Mouse (Mus musculus) adrenal gland, postnatal 14 days (tissue): Measurements from ENCODE around the gene Psmd14. TPM values are rescaled to one million over a fixed set of nuclear protein-coding genes. Genes with fewer than 3 reads are reported as not detected.

Source experiments
- DNase-seq: peaks from one replicate; pipeline ENCODE4 v3.0.0; 2021; ENCODE audit warnings: mixed read lengths
- long read RNA-seq, 2 experiments: library from polyadenylated mRNA; stranded (forward); transcript quantifications; one replicate each; pipeline ENCODE4 v2.0.0; 2021
- total RNA-seq: library from RNA; stranded (reverse); gene quantifications from 2 replicates; pipeline ENCODE4 v1.2.3, GENCODE M21; 2021

The Psmd14 gene
- 92.3 and 95.3 TPM in 2 replicates for total RNA-seq
- long read RNA-seq, experiment 1, transcript Psmd14-201 (12 exons, 1,541 nt), result major isoform, 116 of 132 reads
- long read RNA-seq, experiment 1, partial matches to known transcripts, result 6 of 132 reads
- long read RNA-seq, experiment 1, other reads (novel, unspliced or antisense), result 9 of 132 reads
- long read RNA-seq, experiment 2, transcript Psmd14-201 (12 exons, 1,541 nt), result major isoform, 72 of 79 reads
- long read RNA-seq, experiment 2, partial matches to known transcripts, result 2 of 79 reads
- long read RNA-seq, experiment 2, other reads (novel, unspliced or antisense), result 4 of 79 reads

DNA sequence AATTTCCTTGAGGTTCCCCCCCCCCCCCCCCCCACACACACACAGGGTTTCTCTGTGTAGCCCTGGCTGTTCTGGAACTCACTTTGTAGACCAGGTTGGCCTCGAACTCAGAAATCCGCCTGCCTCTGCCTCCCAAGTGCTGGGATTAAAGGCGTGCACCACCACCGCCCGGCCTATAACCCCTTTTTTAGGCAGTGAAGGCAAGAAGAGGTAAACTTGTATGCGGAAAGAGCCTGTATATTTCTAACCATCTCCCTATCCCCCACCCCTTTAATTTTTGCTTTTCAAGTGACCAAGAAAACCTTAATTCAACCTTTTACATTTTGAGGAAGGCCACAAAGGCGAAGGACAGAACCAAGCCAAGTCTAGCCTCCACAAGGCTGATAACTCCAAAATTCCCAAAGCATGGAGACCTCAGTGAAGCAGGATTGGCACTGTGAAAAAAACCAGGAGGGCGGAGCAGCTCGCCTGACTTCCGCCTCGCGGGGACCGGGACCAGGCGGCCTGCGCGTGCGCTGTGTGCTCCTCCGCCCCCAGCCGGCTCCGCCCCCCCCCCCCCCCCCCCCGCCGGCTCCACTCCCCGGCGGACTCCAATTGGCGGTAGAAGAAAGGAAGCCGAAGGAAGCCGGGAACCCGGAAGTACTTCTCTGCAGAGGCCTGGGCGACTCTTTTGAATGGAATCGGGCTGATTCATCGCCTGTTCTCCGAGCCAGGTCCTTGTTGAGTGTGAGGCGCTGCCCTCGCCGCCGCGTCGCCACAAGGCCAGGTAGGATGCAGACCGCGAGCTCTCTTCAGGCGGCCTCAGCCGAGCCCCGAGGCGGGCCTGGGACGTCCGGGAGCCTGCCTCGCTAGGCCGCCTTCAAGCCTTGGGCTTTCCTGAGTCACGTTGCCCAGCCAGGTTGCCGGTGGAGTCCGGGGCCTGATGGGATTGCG lies at the start of gene Psmd14:
Psmd14 (plus strand) TSS at position 587 of the 933 bp plus-strand sequence.
- DNase-seq, result peak; percentile 95

- DNase-seq, result no peak
Measured at GRCm38 (mm10) chr2:61662833-61663232, 48.7 kb upstream of the Psmd14 start.

GRCm38 (mm10) chr2:61663573-61664241 lies 47.8 kb upstream of the Psmd14 start:
- DNase-seq, result no peak

DNA sequence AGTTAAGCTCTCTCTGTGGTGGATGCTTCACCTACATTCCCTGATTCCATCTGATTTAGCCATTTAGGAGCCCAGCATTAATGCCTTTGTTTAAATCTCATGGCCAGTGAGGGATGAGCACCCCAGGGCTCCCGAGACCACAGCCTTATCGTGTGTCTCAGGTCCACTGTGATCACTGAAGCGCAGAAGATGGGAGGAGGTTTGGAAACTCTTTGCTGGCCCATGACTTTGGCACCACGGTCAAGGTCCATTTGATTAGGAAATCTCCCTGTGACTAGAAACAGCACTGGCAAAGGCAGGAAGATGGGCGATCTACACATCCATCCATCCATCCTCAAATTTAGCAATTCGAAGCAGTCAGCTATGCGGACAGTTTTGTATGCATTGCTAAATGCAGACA lies 44.1 kb upstream of the Psmd14 start:
- peak; percentile 17 for DNase-seq

DNA sequence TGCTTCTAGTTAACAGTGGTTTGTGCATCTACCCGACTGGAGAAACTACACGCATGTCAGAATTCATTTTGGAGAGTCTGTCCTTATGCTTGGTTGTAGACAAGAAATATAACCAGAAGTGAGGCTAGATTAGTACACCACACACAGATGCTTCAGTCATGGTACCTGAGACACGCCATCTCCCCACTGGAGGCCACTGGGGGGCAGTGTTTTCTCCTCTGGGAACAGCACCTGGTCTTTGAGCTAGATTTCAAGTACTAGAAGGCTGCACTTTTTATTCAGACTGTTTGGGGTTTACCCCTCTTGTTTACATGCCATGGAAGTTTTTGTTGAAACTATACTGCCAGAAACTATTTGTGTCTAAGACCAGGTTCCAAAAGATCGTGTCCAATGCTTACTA lies 43.2 kb upstream of the Psmd14 start:
- peak; percentile 72 for DNase-seq

- no peak for DNase-seq
Measured at GRCm38 (mm10) chr2:61674555-61674954, 36.9 kb upstream of the Psmd14 start.

- DNase-seq, result no peak
Measured at GRCm38 (mm10) chr2:61681572-61681971, 29.9 kb upstream of the Psmd14 start.

GRCm38 (mm10) chr2:61686533-61686932 lies 25.0 kb upstream of the Psmd14 start:
- no peak for DNase-seq

GRCm38 (mm10) chr2:61689086-61689485 lies 22.4 kb upstream of the Psmd14 start:
- DNase-seq, result no peak

DNA sequence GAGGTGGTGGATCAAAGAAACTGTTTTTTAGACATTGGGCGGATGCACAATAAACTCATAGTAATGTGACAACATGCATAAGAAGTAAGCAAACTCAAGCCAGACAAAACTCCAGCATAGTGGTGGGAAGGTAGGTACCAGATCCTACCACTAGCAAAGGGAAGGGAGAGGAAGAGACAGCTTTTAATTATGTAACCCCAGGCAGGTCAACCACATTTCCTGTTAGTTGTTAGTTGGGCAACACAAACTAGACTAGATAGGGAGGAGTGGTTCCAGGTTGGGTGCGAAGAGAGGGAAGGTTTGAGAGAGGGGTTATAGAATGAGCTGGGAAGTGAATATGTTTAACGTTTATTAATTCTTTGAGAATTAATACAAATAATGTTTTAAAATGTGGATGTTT lies 1.9 kb upstream of the Psmd14 start:
- no peak for DNase-seq

- DNase-seq, result no peak
Measured at GRCm38 (mm10) chr2:61712526-61712925, 1.0 kb downstream of the Psmd14 start.

DNA sequence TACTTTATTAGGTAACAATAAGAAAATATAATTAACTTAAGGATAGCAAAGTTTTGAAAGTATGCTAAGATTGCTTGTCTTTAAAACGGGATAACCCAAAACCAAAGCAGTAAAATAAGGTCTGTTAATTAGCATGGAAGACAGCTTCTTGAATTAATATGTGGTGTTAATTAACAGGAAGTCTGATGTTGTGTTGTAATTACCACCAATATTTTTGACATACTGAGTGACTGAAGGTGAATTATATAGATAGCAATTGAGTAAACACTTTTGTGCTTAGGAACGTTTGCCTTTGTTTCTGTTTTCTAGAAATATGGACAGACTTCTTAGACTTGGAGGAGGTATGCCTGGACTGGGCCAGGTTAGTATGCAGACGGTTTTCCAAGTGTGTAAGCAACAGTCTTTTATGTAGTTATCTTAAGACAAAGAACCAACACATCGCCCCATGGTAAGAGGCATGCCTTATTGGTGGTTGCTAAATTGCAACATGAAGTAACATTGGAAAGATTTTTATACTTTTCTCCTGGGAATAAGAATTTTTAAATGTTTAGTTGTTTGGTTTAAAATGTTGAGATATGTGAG lies 11.0 kb downstream of the Psmd14 start:
- no peak for DNase-seq

GRCm38 (mm10) chr2:61732802-61733486 lies 21.4 kb downstream of the Psmd14 start:
- DNase-seq, result no peak

- no peak for DNase-seq
Measured at GRCm38 (mm10) chr2:61734175-61734574, 22.7 kb downstream of the Psmd14 start.

DNA sequence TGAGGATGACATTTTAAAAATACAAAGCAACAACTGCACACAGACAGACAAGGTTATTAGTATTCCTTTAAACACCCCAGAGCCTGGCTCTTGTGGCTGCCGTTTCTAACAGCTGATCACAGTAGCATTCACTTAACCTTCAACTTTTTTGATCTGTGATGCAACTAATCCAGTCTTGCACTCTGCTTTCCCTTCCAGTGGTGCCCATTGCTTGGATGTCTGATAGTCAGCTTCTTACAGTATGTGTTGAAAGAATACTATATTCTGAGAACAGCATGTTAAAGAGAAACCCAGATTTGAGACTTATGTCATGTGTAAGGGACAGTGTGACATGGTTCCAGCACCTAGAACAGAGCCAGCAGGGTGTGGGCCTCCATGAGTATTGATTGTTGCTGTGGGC lies 34.6 kb downstream of the Psmd14 start:
- peak; percentile 6 for DNase-seq

DNA sequence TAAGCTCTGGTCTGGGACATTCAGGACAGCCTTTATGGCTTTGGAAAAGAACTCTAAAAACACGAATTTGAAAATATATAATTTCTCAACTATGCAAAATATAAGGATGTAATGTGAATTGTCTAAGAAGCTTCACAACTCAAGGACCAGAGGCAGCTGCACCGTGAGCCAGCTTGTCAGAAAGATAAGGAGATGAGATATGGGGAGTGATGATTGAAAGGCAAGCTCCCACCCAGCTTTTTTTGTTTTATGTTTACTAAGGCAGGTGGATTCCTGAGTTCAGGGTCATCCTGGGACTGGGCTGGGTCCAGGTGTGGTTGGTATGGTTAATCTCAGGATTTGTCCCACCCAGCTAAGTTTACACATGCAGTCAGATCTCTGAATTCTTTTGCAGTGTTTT lies 35.1 kb downstream of the Psmd14 start:
- DNase-seq, result no peak

DNA sequence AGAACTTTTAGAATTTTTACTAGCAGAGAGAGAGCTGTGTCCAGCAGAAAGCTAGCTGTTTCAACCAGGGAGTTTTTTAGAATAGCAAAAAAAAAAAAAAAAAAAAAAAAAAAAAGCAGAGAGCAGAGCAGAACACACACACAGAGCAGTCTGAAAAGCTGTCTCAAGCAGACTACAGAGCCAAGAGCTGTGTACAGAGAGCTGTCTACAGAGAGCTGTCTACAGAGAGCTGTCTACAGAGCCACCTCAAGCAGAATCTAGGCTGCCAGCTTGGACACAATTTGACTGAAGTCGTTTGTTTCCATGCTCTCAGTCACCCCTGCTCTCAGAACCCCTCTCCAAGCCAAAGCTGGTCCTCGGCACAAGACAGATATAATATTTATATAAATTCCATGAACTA lies 35.9 kb downstream of the Psmd14 start:
- DNase-seq, result no peak

- no peak for DNase-seq
Measured at GRCm38 (mm10) chr2:61750702-61751101, 39.2 kb downstream of the Psmd14 start.

DNA sequence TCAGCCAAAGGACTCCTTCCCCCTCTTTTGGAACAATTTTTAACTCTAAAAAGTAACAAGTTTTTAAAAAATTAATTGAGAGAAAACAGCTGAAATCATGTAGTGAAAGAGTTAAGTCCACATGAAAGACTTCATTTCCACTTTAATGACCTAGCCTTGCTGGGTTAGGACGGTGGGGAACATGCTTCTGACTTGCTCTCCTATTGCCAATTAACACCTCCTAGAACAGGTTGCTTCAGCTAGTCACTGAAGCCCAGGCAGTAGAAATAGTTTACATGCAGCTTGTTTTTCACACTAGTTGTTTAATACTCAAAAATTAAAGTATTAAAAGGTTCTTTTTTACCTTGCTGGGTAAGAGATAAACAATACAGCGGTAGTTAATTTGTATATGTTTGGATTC lies 39.8 kb downstream of the Psmd14 start:
- DNase-seq, result no peak

GRCm38 (mm10) chr2:61752362-61752761 lies 40.9 kb downstream of the Psmd14 start:
- no peak for DNase-seq

DNA sequence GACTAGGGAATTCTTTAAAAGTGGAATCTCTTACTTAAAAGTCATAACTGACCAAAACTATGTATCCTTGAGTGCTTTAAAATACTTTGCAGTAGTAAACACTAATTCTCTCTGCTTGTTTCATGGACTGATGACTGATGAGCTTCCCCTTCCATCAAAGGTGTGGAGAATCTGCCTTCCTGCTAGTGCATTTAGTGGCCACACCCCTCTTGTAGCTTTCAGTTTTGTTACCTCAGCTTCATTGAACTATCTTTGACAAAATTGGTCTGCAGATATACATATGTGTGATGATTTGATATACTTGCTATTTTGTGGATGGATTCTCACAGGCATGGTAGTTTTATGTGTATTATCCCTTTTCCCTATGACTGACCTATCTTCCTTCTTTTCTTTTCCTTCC lies 43.5 kb downstream of the Psmd14 start:
- no peak for DNase-seq
